Mouse (Mus musculus): ENCODE results near the gene Nfkb2. TPM values are rescaled to one million over a fixed set of nuclear protein-coding genes. Genes with fewer than 3 reads are reported as not detected.

The Nfkb2 gene
- polyA plus RNA-seq, 1 experiment, result 122 TPM

- no peak overlapping the region for H3K27ac ChIP-seq (ENCODE audit: control insufficient read depth, insufficient read depth, low read length)
- peak overlapping the region; percentile 57 for H3K4me3 ChIP-seq (ENCODE audit: control insufficient read depth, insufficient read depth, low read length)
- H3K27me3 ChIP-seq (ENCODE audit: control insufficient read depth, insufficient read depth, low read length), result peaks cover 2% of the 10 kb centered on the region; the same call in 1 of the 2 replicates
- peaks cover 9% of the 10 kb centered on the region for H3K4me1 ChIP-seq (replicated peaks; ENCODE audit: control insufficient read depth, insufficient read depth, low read length)
- TF ChIP-seq CTCF (IDR thresholded peaks at IDR 0.05; ENCODE audit: borderline replicate concordance, control insufficient read depth, extremely low read depth, insufficient read depth, low read length, poor library complexity) (no peak), POLR2A (IDR thresholded peaks at IDR 0.05; ENCODE audit: control insufficient read depth, extremely low read depth, insufficient read depth, low read length, poor library complexity) (no peak)
- 45% methylated on average over 14 of the region's 14 CpGs for WGBS
- no peaks in the 10 kb centered on the region for H3K36me3 ChIP-seq (ENCODE audit: control insufficient read depth, insufficient read depth, low read length)
- no peak for DNase-seq
These were observed 44.0 kb downstream of the Nfkb2 start for GRCm38 (mm10) chr19:46347936-46348668.

- H3K27ac ChIP-seq (ENCODE audit: control insufficient read depth, insufficient read depth, low read length), result no peak overlapping the region
- H3K4me1 ChIP-seq (replicated peaks; ENCODE audit: control insufficient read depth, insufficient read depth, low read length), result peaks cover 9% of the 10 kb centered on the region
- TF ChIP-seq POLR2A (IDR thresholded peaks at IDR 0.05; ENCODE audit: control insufficient read depth, extremely low read depth, insufficient read depth, low read length, poor library complexity), result no peak
- H3K36me3 ChIP-seq (ENCODE audit: control insufficient read depth, insufficient read depth, low read length), result no peaks in the 10 kb centered on the region
- peak overlapping the region; percentile 57 for H3K4me3 ChIP-seq (ENCODE audit: control insufficient read depth, insufficient read depth, low read length)
- no peak for DNase-seq
- peaks cover 2% of the 10 kb centered on the region; the same call in 1 of the 2 replicates for H3K27me3 ChIP-seq (ENCODE audit: control insufficient read depth, insufficient read depth, low read length)
- WGBS, result 1% methylated on average over 77 of the region's 78 CpGs
These were observed 44.8 kb downstream of the Nfkb2 start for GRCm38 (mm10) chr19:46348761-46349458.

- Histone ChIP-seq H3K4me3 (ENCODE audit: control insufficient read depth, insufficient read depth, low read length) (no peak overlapping the region), H3K36me3 (ENCODE audit: control insufficient read depth, insufficient read depth, low read length) (no peaks in the 10 kb centered on the region), H3K27me3 (ENCODE audit: control insufficient read depth, insufficient read depth, low read length) (peaks cover 2% of the 10 kb centered on the region; the same call in 1 of the 2 replicates), H3K4me1 (replicated peaks; ENCODE audit: control insufficient read depth, insufficient read depth, low read length) (peaks cover 9% of the 10 kb centered on the region), H3K27ac (ENCODE audit: control insufficient read depth, insufficient read depth, low read length) (no peak overlapping the region)
- WGBS, result 53% methylated on average over 6 of the region's 6 CpGs
- TF ChIP-seq CTCF (IDR thresholded peaks at IDR 0.05; ENCODE audit: borderline replicate concordance, control insufficient read depth, extremely low read depth, insufficient read depth, low read length, poor library complexity), result no peak
- TF ChIP-seq POLR2A (IDR thresholded peaks at IDR 0.05; ENCODE audit: control insufficient read depth, extremely low read depth, insufficient read depth, low read length, poor library complexity), result no peak
- DNase-seq, result no peak
These were observed 45.4 kb downstream of the Nfkb2 start for GRCm38 (mm10) chr19:46349550-46349949.

GRCm38 (mm10) chr19:46350168-46350932 lies 46.2 kb downstream of the Nfkb2 start, which contains the start of gene 2310034G01Rik:
Gene 2310034G01Rik (minus strand): TSS chr19:46350302.
- Histone ChIP-seq H3K27me3 (ENCODE audit: control insufficient read depth, insufficient read depth, low read length) (peaks cover 2% of the 10 kb centered on the region; the same call in 1 of the 2 replicates), H3K4me3 (ENCODE audit: control insufficient read depth, insufficient read depth, low read length) (peak within 1 kb of the TSS; percentile 57), H3K36me3 (ENCODE audit: control insufficient read depth, insufficient read depth, low read length) (no peaks in the 10 kb centered on the region), H3K4me1 (replicated peaks; ENCODE audit: control insufficient read depth, insufficient read depth, low read length) (peaks cover 9% of the 10 kb centered on the region), H3K27ac (ENCODE audit: control insufficient read depth, insufficient read depth, low read length) (no peak within 1 kb of the TSS)
- DNase-seq, result no peak
- TF ChIP-seq CTCF (IDR thresholded peaks at IDR 0.05; ENCODE audit: borderline replicate concordance, control insufficient read depth, extremely low read depth, insufficient read depth, low read length, poor library complexity) (no peak), POLR2A (IDR thresholded peaks at IDR 0.05; ENCODE audit: control insufficient read depth, extremely low read depth, insufficient read depth, low read length, poor library complexity) (no peak)
- 82% methylated on average over 10 of the region's 10 CpGs for WGBS

GRCm38 (mm10) chr19:46356701-46357138 lies 52.6 kb downstream of the Nfkb2 start:
- peak overlapping the region; percentile 44 for H3K4me3 ChIP-seq (ENCODE audit: control insufficient read depth, insufficient read depth, low read length)
- H3K4me1 ChIP-seq (replicated peaks; ENCODE audit: control insufficient read depth, insufficient read depth, low read length), result peaks cover 19% of the 10 kb centered on the region
- 1% methylated on average over 29 of the region's 29 CpGs for WGBS
- TF ChIP-seq CTCF (IDR thresholded peaks at IDR 0.05; ENCODE audit: borderline replicate concordance, control insufficient read depth, extremely low read depth, insufficient read depth, low read length, poor library complexity) (no peak), POLR2A (IDR thresholded peaks at IDR 0.05; ENCODE audit: control insufficient read depth, extremely low read depth, insufficient read depth, low read length, poor library complexity) (0 out of 2 replicates have a peak, but pooled peaks have one; percentile 23)
- H3K27me3 ChIP-seq (ENCODE audit: control insufficient read depth, insufficient read depth, low read length), result no peaks in the 10 kb centered on the region
- H3K36me3 ChIP-seq (ENCODE audit: control insufficient read depth, insufficient read depth, low read length), result no peaks in the 10 kb centered on the region
- no peak overlapping the region for H3K27ac ChIP-seq (ENCODE audit: control insufficient read depth, insufficient read depth, low read length)
- peak; percentile 86 for DNase-seq

Data from thymus, adult 2 months (tissue).